Mouse (Mus musculus) hindbrain, embryonic 13.5 days (tissue): ENCODE measurements around the gene Lsm7. TPM values are rescaled to one million over a fixed set of nuclear protein-coding genes. Genes with fewer than 3 reads are reported as not detected.

ENCODE experiments used
- ATAC-seq: fragments of 200-750 bp; cut with Nextera tagmentation; 2 replicates; pipeline ENCODE4 v1.8.0; 2017; ENCODE audit warnings: moderate TSS enrichment; ENCODE audit not compliant: low FRiP score
- H3K27ac ChIP-seq: fragments of 300-500 bp; sonication (generic); 2 replicates; pipeline ENCODE4 v1.5.1; 2015; ENCODE audit warnings: inconsistent platforms, mild to moderate bottlenecking, moderate library complexity
- H3K27me3 ChIP-seq: fragments of 300-500 bp; sonication (generic); 2 replicates; pipeline ENCODE4 v1.6.1; 2015; ENCODE audit warnings: mild to moderate bottlenecking, inconsistent platforms
- H3K36me3 ChIP-seq: fragments of 300-500 bp; sonication (generic); 2 replicates; pipeline ENCODE4 v1.6.1; 2015; ENCODE audit warnings: mild to moderate bottlenecking, inconsistent platforms
- H3K4me1 ChIP-seq: fragments of 300-500 bp; sonication (generic); replicated peaks from 2 replicates; pipeline ENCODE4 v1.6.1; 2015; ENCODE audit warnings: inconsistent platforms
- H3K4me2 ChIP-seq: fragments of 300-500 bp; sonication (generic); 2 replicates; pipeline ENCODE4 v1.6.1; 2015; ENCODE audit warnings: inconsistent platforms, mild to moderate bottlenecking, moderate library complexity
- H3K4me3 ChIP-seq: fragments of 300-500 bp; sonication (generic); 2 replicates; pipeline ENCODE4 v1.5.1; 2015; ENCODE audit warnings: mild to moderate bottlenecking, inconsistent platforms
- H3K9ac ChIP-seq: fragments of 300-500 bp; sonication (generic); 2 replicates; pipeline ENCODE4 v1.6.1; 2015; ENCODE audit warnings: mild to moderate bottlenecking, inconsistent platforms
- H3K9me3 ChIP-seq: fragments of 300-500 bp; sonication (generic); 2 replicates; pipeline ENCODE4 v1.6.1; 2016; ENCODE audit warnings: inconsistent platforms
- WGBS: fragments of 180-500 bp; shearing (Covaris S2); methylation state at CpG from one replicate; pipeline ENCODE4 v1.1.7; 2015; 5-methylcytosine and 5-hydroxymethylcytosine counted together
- polyA plus RNA-seq: library from polyadenylated mRNA; unstranded; fragments of >200 nt; fragmentation: Nextera tagmentation; extraction: Ambion mirVana; gene quantifications from 2 replicates; pipeline ENCODE4 v1.2.1, GENCODE M21; 2015

The Lsm7 gene
- polyA plus RNA-seq, 1 experiment from 2014 or later = 237 TPM

- H3K27me3 ChIP-seq = peaks cover 12% of the 10 kb centered on the region; the same call in 1 of the 2 replicates
- WGBS = 84% methylated on average over 4 of the region's 6 CpGs
- H3K4me1 ChIP-seq = peaks cover 4% of the 10 kb centered on the region; the same call in 1 of the 2 replicates
- no peak overlapping the region for H3K4me3 ChIP-seq
- no peaks in the 10 kb centered on the region for H3K9me3 ChIP-seq
- no peak overlapping the region for H3K27ac ChIP-seq
- no peak for ATAC-seq
- no peak overlapping the region for H3K4me2 ChIP-seq
- H3K9ac ChIP-seq = no peak overlapping the region
- H3K36me3 ChIP-seq = peaks cover 28% of the 10 kb centered on the region
Observed at GRCm38 (mm10) chr10:80870993-80871392, 16.0 kb upstream of the Lsm7 start.

DNA sequence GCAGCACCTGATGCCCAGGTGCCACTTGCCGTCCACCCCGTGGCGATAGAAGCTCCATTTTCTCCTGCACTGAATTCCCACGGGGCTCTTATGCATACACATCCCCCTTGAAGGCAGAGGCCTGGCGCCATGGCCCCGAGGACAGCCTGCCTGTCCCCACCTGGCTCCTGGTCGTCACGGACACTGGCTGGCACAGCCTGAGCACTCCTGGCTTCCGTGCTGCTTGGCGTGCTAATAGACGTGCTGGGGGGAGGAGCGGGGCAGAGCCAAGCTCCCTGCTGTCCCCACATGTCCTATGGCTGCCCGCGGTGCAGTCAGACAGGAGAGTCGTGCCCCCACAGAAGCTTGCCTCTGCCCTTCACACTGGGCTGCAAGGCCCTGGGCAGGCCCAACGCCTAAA lies 9.4 kb upstream of the Lsm7 start:
- Histone ChIP-seq H3K4me3 (no peak overlapping the region), H3K4me1 (peaks cover 9% of the 10 kb centered on the region; the same call in 1 of the 2 replicates), H3K36me3 (peaks cover 76% of the 10 kb centered on the region), H3K27me3 (no peaks in the 10 kb centered on the region), H3K4me2 (no peak overlapping the region), H3K9ac (peak overlapping the region; percentile 24; the same call in 1 of the 2 replicates), H3K27ac (no peak overlapping the region; the same call in 1 of the 2 replicates), H3K9me3 (no peaks in the 10 kb centered on the region)
- WGBS = 79% methylated on average over 16 of the region's 16 CpGs
- no peak for ATAC-seq

DNA sequence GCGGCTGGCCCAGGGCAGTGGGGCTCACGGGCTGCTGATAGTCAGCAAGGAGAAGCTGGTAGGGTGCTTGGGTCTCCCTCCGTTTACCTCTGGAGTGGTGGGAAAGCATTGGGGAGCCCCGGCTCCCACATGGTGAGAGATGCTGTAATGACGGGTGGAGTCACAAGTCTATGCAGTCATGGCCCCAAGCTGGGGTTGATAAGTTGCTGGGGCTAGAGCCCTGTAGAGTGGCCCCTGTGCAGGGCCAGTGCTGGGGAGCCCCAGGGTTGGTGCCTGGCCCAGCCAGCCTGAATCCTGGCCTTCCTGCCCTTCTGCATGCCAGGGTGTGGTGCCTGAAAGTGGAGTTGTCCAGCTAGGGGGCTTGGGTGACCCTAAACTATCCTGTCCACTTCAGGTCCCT lies 7.3 kb upstream of the Lsm7 start:
- no peak overlapping the region for H3K4me3 ChIP-seq
- no peaks in the 10 kb centered on the region for H3K9me3 ChIP-seq
- no peak overlapping the region for H3K27ac ChIP-seq
- H3K9ac ChIP-seq = no peak overlapping the region
- H3K4me1 ChIP-seq = peaks cover 23% of the 10 kb centered on the region
- H3K36me3 ChIP-seq = peaks cover 61% of the 10 kb centered on the region
- H3K4me2 ChIP-seq = no peak overlapping the region
- H3K27me3 ChIP-seq = no peaks in the 10 kb centered on the region
- WGBS = 93% methylated on average over 5 of the region's 5 CpGs
- ATAC-seq = no peak

DNA sequence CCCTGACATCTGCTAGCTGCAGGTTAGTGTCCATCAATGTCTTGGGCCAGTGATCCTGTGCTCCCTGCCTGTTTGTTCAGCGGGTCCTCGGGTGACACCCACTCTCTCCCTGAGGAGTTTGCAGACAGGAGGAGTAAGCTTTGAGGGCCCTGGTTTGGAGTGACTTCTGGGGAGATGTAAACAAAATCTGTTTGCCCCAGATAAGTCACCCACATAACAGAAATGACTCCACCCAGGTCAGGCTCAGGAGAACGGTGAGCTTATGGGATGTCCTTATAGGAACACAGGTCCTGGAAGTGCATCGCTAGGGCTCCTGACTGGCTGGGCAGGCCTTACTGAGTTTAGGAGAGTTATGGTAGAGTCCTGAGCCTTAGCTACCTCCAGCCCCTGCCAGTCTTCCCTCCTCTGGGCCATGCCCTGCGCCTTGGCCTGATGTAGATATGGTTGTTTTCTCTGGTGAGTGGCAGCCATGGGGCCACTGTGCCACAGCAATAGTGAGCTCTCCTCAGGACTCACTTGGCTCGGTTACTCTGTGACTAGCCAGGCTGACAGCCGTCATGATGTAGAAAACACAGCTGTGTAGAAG lies 3.4 kb upstream of the Lsm7 start:
- H3K27me3 ChIP-seq = no peaks in the 10 kb centered on the region
- no peak overlapping the region for H3K4me3 ChIP-seq
- WGBS = 84% methylated on average over 7 of the region's 7 CpGs
- peak overlapping the region; percentile 48; the same call in 1 of the 2 replicates for H3K27ac ChIP-seq
- peaks cover 24% of the 10 kb centered on the region for H3K36me3 ChIP-seq
- H3K9ac ChIP-seq = peak overlapping the region; percentile 95
- peaks cover 45% of the 10 kb centered on the region for H3K4me1 ChIP-seq
- no peak overlapping the region for H3K4me2 ChIP-seq
- H3K9me3 ChIP-seq = no peaks in the 10 kb centered on the region
- ATAC-seq = no peak

DNA sequence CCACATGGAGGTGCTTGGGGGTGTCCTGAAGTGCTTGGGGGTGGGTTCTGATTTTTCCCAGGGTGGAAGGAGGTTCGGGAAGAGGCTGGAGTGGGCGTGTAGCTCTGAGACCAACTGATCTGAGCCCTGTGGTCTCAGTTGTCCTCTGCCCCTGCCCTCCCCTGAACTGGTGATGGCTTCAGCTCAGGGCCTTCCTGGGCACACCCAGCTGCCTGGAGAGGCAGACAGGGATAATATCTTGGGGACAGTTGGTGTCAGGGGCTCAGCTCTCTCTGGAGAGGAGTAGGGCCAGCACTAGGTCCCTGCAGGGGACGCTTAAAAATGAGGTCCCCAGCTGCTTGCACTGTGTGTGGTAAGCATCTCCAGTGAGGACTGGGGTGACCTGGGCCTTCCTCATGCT lies 2.8 kb upstream of the Lsm7 start:
- Histone ChIP-seq H3K4me2 (peak overlapping the region; percentile 100; the same call in 1 of the 2 replicates), H3K36me3 (peaks cover 23% of the 10 kb centered on the region), H3K9ac (peak overlapping the region; percentile 95), H3K9me3 (no peaks in the 10 kb centered on the region), H3K4me1 (peaks cover 48% of the 10 kb centered on the region), H3K4me3 (no peak overlapping the region), H3K27me3 (no peaks in the 10 kb centered on the region), H3K27ac (peak overlapping the region; percentile 48)
- no peak for ATAC-seq
- WGBS = 55% methylated on average over 3 of the region's 3 CpGs

DNA sequence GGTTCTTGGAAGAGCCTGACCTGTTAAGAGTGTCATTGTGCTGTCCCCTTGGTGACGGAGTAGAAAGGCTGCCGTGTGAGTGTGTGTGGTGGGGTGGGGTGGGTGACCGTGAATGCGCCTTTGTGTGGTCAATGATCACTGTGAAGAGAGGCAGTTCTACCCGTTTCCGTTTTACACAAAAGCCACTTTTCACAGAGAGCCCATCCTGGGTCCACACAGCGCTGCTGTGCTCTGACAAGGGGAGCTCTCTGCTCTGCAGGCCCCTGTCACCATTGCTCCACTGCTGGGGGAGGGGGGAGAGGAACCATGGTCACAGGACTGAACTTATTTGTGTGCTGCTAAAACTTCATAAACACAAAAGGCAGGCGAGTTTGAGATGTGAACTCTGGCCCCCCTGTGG lies 2.4 kb upstream of the Lsm7 start:
- H3K36me3 ChIP-seq = peaks cover 21% of the 10 kb centered on the region
- peak overlapping the region; percentile 100; the same call in 1 of the 2 replicates for H3K4me2 ChIP-seq
- H3K9ac ChIP-seq = peak overlapping the region; percentile 95
- no peaks in the 10 kb centered on the region for H3K27me3 ChIP-seq
- ATAC-seq = peak; percentile 17; the same call in 1 of the 2 replicates
- H3K4me3 ChIP-seq = no peak overlapping the region
- peak overlapping the region; percentile 48 for H3K27ac ChIP-seq
- H3K9me3 ChIP-seq = no peaks in the 10 kb centered on the region
- peaks cover 48% of the 10 kb centered on the region for H3K4me1 ChIP-seq
- WGBS = 31% methylated on average over 8 of the region's 8 CpGs

GRCm38 (mm10) chr10:80856908-80857307 lies 1.9 kb upstream of the Lsm7 start:
- peak overlapping the region; percentile 95; the same call in 1 of the 2 replicates for H3K4me3 ChIP-seq
- H3K9ac ChIP-seq = peak overlapping the region; percentile 95

DNA sequence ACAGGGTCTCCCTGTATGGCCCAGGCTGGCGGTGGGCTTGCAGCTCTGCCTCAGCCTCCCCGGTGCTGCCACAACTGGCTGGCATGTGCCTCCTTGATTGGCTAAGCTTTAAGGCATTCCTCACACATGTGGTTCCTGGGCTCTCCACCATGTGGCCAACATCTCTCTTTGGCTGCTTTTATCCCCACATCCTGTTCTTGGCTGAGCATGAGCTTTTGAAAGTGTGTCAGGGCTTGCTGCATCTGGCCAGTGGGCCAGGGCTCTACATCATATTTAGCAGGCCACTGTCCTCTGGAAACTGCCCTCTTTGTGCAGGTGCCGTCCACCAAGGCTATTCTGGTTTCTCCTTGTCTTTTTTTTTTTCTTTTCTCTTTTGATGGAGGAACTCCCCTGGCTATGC lies 1.3 kb upstream of the Lsm7 start:
- H3K27ac ChIP-seq = no peak overlapping the region
- peaks cover 48% of the 10 kb centered on the region for H3K4me1 ChIP-seq
- peak overlapping the region; percentile 95 for H3K4me3 ChIP-seq
- H3K36me3 ChIP-seq = peaks cover 21% of the 10 kb centered on the region
- H3K9ac ChIP-seq = peak overlapping the region; percentile 95
- H3K4me2 ChIP-seq = peak overlapping the region; percentile 100
- H3K9me3 ChIP-seq = no peaks in the 10 kb centered on the region
- H3K27me3 ChIP-seq = no peaks in the 10 kb centered on the region
- WGBS = 68% methylated on average over 3 of the region's 3 CpGs
- ATAC-seq = no peak

More at GRCm38 (mm10) chr10:80856908-80857307, 1.9 kb upstream of the Lsm7 start:
- WGBS = 81% methylated on average over 5 of the region's 5 CpGs
- H3K27ac ChIP-seq = 0 out of 2 replicates have a peak overlapping the region, but pooled peaks have one; percentile 48
- H3K4me1 ChIP-seq = peaks cover 48% of the 10 kb centered on the region
- peak overlapping the region; percentile 100 for H3K4me2 ChIP-seq
- H3K27me3 ChIP-seq = no peaks in the 10 kb centered on the region
- no peaks in the 10 kb centered on the region for H3K9me3 ChIP-seq
- no peak for ATAC-seq
- H3K36me3 ChIP-seq = peaks cover 21% of the 10 kb centered on the region

DNA sequence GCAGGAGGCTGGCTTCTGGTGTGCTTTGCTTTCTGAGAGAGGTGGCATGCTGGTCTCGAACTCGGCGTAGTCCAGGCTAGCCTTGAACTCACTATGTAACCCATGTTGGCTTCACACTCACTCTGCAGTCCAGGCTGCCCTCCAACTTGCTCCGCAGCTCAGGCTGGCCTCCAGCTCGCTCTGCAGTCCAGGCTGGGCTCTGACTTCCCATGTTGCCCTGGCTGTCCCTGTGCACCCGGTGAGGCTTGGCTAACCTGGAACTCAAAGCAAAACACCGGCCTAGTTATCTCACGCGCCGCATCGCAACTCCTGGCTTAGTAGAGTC lies 702 bp upstream of the Lsm7 start:
- peak overlapping the region; percentile 64 for H3K27ac ChIP-seq
- no peaks in the 10 kb centered on the region for H3K9me3 ChIP-seq
- H3K4me2 ChIP-seq = peak overlapping the region; percentile 100
- peak overlapping the region; percentile 95 for H3K9ac ChIP-seq
- H3K27me3 ChIP-seq = no peaks in the 10 kb centered on the region
- 23% methylated on average over 11 of the region's 11 CpGs for WGBS
- peak overlapping the region; percentile 95 for H3K4me3 ChIP-seq
- H3K36me3 ChIP-seq = peaks cover 25% of the 10 kb centered on the region
- no peak for ATAC-seq
- peaks cover 48% of the 10 kb centered on the region for H3K4me1 ChIP-seq

DNA sequence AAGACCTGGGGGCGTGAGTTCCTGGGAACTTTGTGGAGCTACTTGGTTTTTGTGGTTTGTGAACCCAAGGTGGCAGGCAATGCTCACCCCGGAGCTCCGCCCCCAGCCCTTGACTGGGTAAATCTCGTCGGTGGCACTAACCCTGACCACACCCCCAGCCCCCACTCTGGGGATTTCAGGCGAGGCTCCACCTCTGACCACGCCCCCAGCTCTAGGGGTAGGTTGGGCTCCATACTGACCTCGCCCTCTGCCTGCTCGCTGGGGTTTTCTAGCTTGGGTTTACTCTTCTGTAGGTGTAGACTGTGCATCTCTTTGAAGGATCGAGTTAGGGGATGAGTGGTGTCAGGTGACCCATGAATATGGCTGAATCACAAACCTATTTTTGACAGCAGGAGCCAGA lies 6.4 kb downstream of the Lsm7 start:
- Histone ChIP-seq H3K27me3 (peaks cover 31% of the 10 kb centered on the region), H3K9me3 (no peaks in the 10 kb centered on the region), H3K4me3 (no peak overlapping the region), H3K4me1 (peaks cover 14% of the 10 kb centered on the region), H3K9ac (no peak overlapping the region), H3K4me2 (no peak overlapping the region), H3K36me3 (peaks cover 33% of the 10 kb centered on the region), H3K27ac (no peak overlapping the region)
- ATAC-seq = no peak
- WGBS = 15% methylated on average over 10 of the region's 10 CpGs

- Histone ChIP-seq H3K4me3 (no peak overlapping the region), H3K27me3 (peaks cover 57% of the 10 kb centered on the region), H3K4me1 (peaks cover 18% of the 10 kb centered on the region), H3K36me3 (peaks cover 8% of the 10 kb centered on the region), H3K9me3 (no peaks in the 10 kb centered on the region), H3K9ac (no peak overlapping the region), H3K27ac (no peak overlapping the region), H3K4me2 (no peak overlapping the region)
- no peak for ATAC-seq
- 78% methylated on average over 12 of the region's 12 CpGs for WGBS
Observed at GRCm38 (mm10) chr10:80845732-80846131, 9.3 kb downstream of the Lsm7 start.

DNA sequence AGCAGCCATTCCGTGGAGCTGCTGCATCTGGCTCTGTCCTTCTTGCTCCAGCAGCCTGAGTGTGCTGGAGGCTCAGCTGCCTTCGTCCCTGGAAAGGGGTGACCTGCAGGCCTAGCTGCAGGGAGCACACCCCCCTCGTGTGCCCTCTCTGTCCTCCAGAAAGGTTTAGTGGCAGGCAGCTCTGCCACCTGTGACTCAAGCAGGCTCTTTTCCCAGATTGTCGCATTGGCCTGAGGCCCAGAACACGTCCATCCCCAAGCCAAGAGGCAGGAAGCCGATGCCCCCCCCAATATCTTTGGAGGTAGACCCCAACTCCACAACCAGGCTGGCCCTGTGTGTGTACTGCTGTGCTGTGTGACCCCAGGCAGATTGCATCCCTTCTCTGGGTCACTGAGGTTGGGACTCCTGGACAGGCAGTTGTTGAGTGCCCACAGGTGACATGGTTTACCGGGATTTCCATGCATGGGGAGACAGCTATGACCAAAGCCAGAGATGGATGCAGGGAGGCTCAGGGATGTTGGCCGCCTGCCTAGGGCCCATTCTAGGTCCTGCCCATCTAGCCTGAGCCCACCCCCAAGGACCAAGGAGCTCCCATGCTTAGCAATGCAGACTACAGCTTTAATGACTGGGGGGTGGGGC lies 9.8 kb downstream of the Lsm7 start:
- H3K9ac ChIP-seq = no peak overlapping the region
- no peak overlapping the region for H3K4me2 ChIP-seq
- peaks cover 57% of the 10 kb centered on the region for H3K27me3 ChIP-seq
- H3K27ac ChIP-seq = no peak overlapping the region
- no peaks in the 10 kb centered on the region for H3K9me3 ChIP-seq
- peaks cover 18% of the 10 kb centered on the region for H3K4me1 ChIP-seq
- ATAC-seq = no peak
- 65% methylated on average over 8 of the region's 8 CpGs for WGBS
- peaks cover 3% of the 10 kb centered on the region for H3K36me3 ChIP-seq
- no peak overlapping the region for H3K4me3 ChIP-seq
